Mouse (Mus musculus) MEL (cell line): ENCODE data around the gene Lcn2. TPM values are rescaled to one million over a fixed set of nuclear protein-coding genes. Genes with fewer than 3 reads are reported as not detected.

Source experiments
- DNase-seq: peaks from one replicate; pipeline ENCODE4 v3.0.0; 2011; ENCODE audit warnings: low read depth, low spot score
- H3K27ac ChIP-seq: 2 replicates; pipeline ENCODE4 v1.5.1; 2012; ENCODE audit warnings: low read depth, mild to moderate bottlenecking, control low read depth, low read length, moderate library complexity; ENCODE audit not compliant: control insufficient read depth
- H3K27me3 ChIP-seq, 2 experiments: fragments of 150-350 bp in 1 of 2; sonication (generic) in 1 of 2; 2 replicates each; pipeline ENCODE4 v1.6.1; 2012; ENCODE audit warnings: low read length in 2 of 2, mild to moderate bottlenecking in 2 of 2, improper control_type of control experiment in 1 of 2, moderate library complexity in 1 of 2; ENCODE audit not compliant: insufficient read depth in 2 of 2, control insufficient read depth in 1 of 2
- H3K36me3 ChIP-seq, 2 experiments: 2 replicates each; pipeline ENCODE4 v1.6.1; 2012 to 2014; ENCODE audit warnings: low read length in 2 of 2, improper control_type of control experiment in 1 of 2, inconsistent platforms in 1 of 2, mild to moderate bottlenecking in 1 of 2; ENCODE audit not compliant: insufficient read depth in 2 of 2, control insufficient read depth in 1 of 2
- H3K4me1 ChIP-seq, 2 experiments: fragments of 150-350 bp in 1 of 2; sonication (generic) in 1 of 2; 2 replicates each; pipeline ENCODE4 v1.6.1; 2012; ENCODE audit warnings: low read length in 2 of 2, improper control_type of control experiment in 1 of 2, mild to moderate bottlenecking in 1 of 2; ENCODE audit not compliant: insufficient read depth in 2 of 2, control insufficient read depth in 1 of 2
- H3K4me3 ChIP-seq, 2 experiments: fragments of 150-350 bp in 1 of 2; sonication (generic) in 1 of 2; 2 replicates each; pipeline ENCODE4 v1.5.1; 2012; ENCODE audit warnings: low read depth in 2 of 2, low read length in 2 of 2, mild to moderate bottlenecking in 2 of 2, moderate library complexity in 2 of 2, control low read depth in 1 of 2, improper control_type of control experiment in 1 of 2; ENCODE audit not compliant: control insufficient read depth in 1 of 2, insufficient read depth in 1 of 2
- H3K79me2 ChIP-seq: 2 replicates; pipeline ENCODE4 v1.6.1; 2012; ENCODE audit warnings: mild to moderate bottlenecking, low read length, moderate library complexity; ENCODE audit not compliant: control insufficient read depth, poor library complexity, insufficient read depth
- H3K9ac ChIP-seq: 2 replicates; pipeline ENCODE4 v1.6.1; 2012; ENCODE audit warnings: low read depth, mild to moderate bottlenecking, control low read depth, low read length, moderate library complexity; ENCODE audit not compliant: control insufficient read depth, poor library complexity, severe bottlenecking
- H3K9me3 ChIP-seq: fragments of 150-350 bp; sonication (generic); replicated peaks from 2 replicates; pipeline ENCODE4 v1.6.1; 2012; ENCODE audit warnings: mild to moderate bottlenecking, low read length, improper control_type of control experiment, moderate library complexity; ENCODE audit not compliant: insufficient read depth
- CHD1 ChIP-seq: IDR thresholded peaks from 2 replicates; pipeline ENCODE4 v1.6.1; 2012; ENCODE audit warnings: low read depth, mild to moderate bottlenecking, inconsistent platforms, low read length, improper control_type of control experiment
- CHD2 ChIP-seq: IDR thresholded peaks from 2 replicates; pipeline ENCODE4 v1.6.1; 2011; ENCODE audit warnings: low read length, improper control_type of control experiment
- CTCF ChIP-seq, 3 experiments: IDR thresholded peaks in 2 of 3; conservative IDR thresholded peaks in 1 of 3; 2 replicates each; pipeline ENCODE4 v1.5.1; 2011 to 2012; ENCODE audit warnings: low read length in 3 of 3, low read depth in 2 of 3, mild to moderate bottlenecking in 2 of 3, improper control_type of control experiment in 1 of 3, inconsistent platforms in 1 of 3, mixed read lengths in 1 of 3, moderate library complexity in 1 of 3; ENCODE audit not compliant: control insufficient read depth in 1 of 3, insufficient read depth in 1 of 3, poor library complexity in 1 of 3, severe bottlenecking in 1 of 3
- ELF1 ChIP-seq: IDR thresholded peaks from 2 replicates; pipeline ENCODE4 v1.6.1; 2014; ENCODE audit warnings: low read depth, mild to moderate bottlenecking, inconsistent platforms, low read length, improper control_type of control experiment, moderate library complexity
- EP300 ChIP-seq, 2 experiments: IDR thresholded peaks; 2 replicates each; pipeline ENCODE4 v1.6.1; 2011; ENCODE audit warnings: improper control_type of control experiment in 2 of 2, low read length in 2 of 2, low read depth in 1 of 2, mild to moderate bottlenecking in 1 of 2
- GATA1 ChIP-seq: IDR thresholded peaks from 2 replicates; pipeline ENCODE4 v1.6.1; 2011; ENCODE audit warnings: low read depth, low read length, improper control_type of control experiment
- HCFC1 ChIP-seq: IDR thresholded peaks from 2 replicates; pipeline ENCODE4 v1.6.1; 2012; ENCODE audit warnings: low read depth, mild to moderate bottlenecking, inconsistent platforms, low read length, improper control_type of control experiment, moderate library complexity
- JUND ChIP-seq: IDR thresholded peaks from 2 replicates; pipeline ENCODE4 v1.6.1; 2011; ENCODE audit warnings: low read depth, mild to moderate bottlenecking, improper control_type of control experiment, low read length
- MAFK ChIP-seq: IDR thresholded peaks from 2 replicates; pipeline ENCODE4 v1.6.1; 2011; ENCODE audit warnings: low read depth, mild to moderate bottlenecking, low read length, improper control_type of control experiment, borderline replicate concordance
- MAX ChIP-seq: IDR thresholded peaks from 2 replicates; pipeline ENCODE4 v1.6.1; 2011; ENCODE audit warnings: low read length, improper control_type of control experiment
- MAZ ChIP-seq: IDR thresholded peaks from 2 replicates; pipeline ENCODE4 v1.6.1; 2012; ENCODE audit warnings: low read depth, mild to moderate bottlenecking, inconsistent platforms, low read length, improper control_type of control experiment
- MYB ChIP-seq: IDR thresholded peaks from 2 replicates; pipeline ENCODE4 v1.6.1; 2011; ENCODE audit warnings: mild to moderate bottlenecking, low read depth, low read length, improper control_type of control experiment
- MYC ChIP-seq: IDR thresholded peaks from 2 replicates; pipeline ENCODE4 v1.6.1; 2011; ENCODE audit warnings: low read depth, mild to moderate bottlenecking, low read length, improper control_type of control experiment, moderate library complexity
- NELFE ChIP-seq: IDR thresholded peaks from 2 replicates; pipeline ENCODE4 v1.6.1; 2011; ENCODE audit warnings: low read depth, low read length, improper control_type of control experiment
- POLR2AphosphoS5 ChIP-seq: IDR thresholded peaks from 2 replicates; pipeline ENCODE4 v1.6.1; 2012; ENCODE audit warnings: low read depth, borderline replicate concordance, mild to moderate bottlenecking, inconsistent platforms, low read length, moderate library complexity, mixed read lengths
- SIN3A ChIP-seq: IDR thresholded peaks from 2 replicates; pipeline ENCODE4 v1.6.1; 2012; ENCODE audit warnings: low read length, improper control_type of control experiment, inconsistent platforms
- SMC3 ChIP-seq: IDR thresholded peaks from 2 replicates; pipeline ENCODE4 v1.6.1; 2011; ENCODE audit warnings: low read depth, low read length, improper control_type of control experiment
- TAL1 ChIP-seq: IDR thresholded peaks from 2 replicates; pipeline ENCODE4 v1.6.1; 2012; ENCODE audit warnings: mild to moderate bottlenecking, inconsistent platforms, low read length, moderate library complexity, mixed read lengths
- TBP ChIP-seq: IDR thresholded peaks from 2 replicates; pipeline ENCODE4 v1.8.0; 2011; ENCODE audit warnings: low read depth, low read length, improper control_type of control experiment
- TCF12 ChIP-seq: IDR thresholded peaks from 2 replicates; pipeline ENCODE4 v1.6.1; 2014; ENCODE audit warnings: low read depth, mild to moderate bottlenecking, inconsistent platforms, low read length, improper control_type of control experiment, moderate library complexity
- UBTF ChIP-seq: IDR thresholded peaks from 2 replicates; pipeline ENCODE4 v1.6.1; 2012; ENCODE audit warnings: low read depth, mild to moderate bottlenecking, inconsistent platforms, low read length, improper control_type of control experiment, moderate library complexity, borderline replicate concordance; ENCODE audit not compliant: insufficient read depth
- USF1 ChIP-seq: IDR thresholded peaks from 2 replicates; pipeline ENCODE4 v1.6.1; 2014; ENCODE audit warnings: low read depth, mild to moderate bottlenecking, inconsistent platforms, low read length, improper control_type of control experiment, moderate library complexity
- USF2 ChIP-seq, 2 experiments: IDR thresholded peaks; 2 replicates each; pipeline ENCODE4 v1.6.1; 2011 to 2012; ENCODE audit warnings: improper control_type of control experiment in 2 of 2, low read length in 2 of 2, borderline replicate concordance in 1 of 2, inconsistent platforms in 1 of 2, low read depth in 1 of 2, mild to moderate bottlenecking in 1 of 2; ENCODE audit not compliant: insufficient read depth in 1 of 2
- ZMIZ1 ChIP-seq: IDR thresholded peaks from 2 replicates; pipeline ENCODE4 v1.6.1; 2012; ENCODE audit warnings: low read depth, mild to moderate bottlenecking, inconsistent platforms, low read length, improper control_type of control experiment, moderate library complexity
- ZNF384 ChIP-seq: IDR thresholded peaks from 2 replicates; pipeline ENCODE4 v1.6.1; 2012; ENCODE audit warnings: low read depth, mild to moderate bottlenecking, inconsistent platforms, low read length, improper control_type of control experiment
- polyA plus RNA-seq, 2 experiments: library from polyadenylated mRNA; stranded (reverse) in 1 of 2; unstranded in 1 of 2; fragments of >175 nt in 1 of 2; fragments of >200 nt in 1 of 2; gene quantifications; 2 replicates each; pipeline versions ENCODE4 v1.2.1 to v1.2.4; 2012; ENCODE audit warnings: low replicate concordance in 2 of 2, low read depth in 1 of 2; ENCODE audit not compliant: insufficient read length in 2 of 2, insufficient read depth in 1 of 2, missing spikeins in 1 of 2
- total RNA-seq: library from RNA; depleted of rRNA; stranded (reverse); fragments of 300-350 nt; gene quantifications from 2 replicates; pipeline ENCODE4 v1.2.3, GENCODE M21; 2012

Gene Lcn2
- total and polyA plus RNA-seq, 3 experiments, result not detected

DNA sequence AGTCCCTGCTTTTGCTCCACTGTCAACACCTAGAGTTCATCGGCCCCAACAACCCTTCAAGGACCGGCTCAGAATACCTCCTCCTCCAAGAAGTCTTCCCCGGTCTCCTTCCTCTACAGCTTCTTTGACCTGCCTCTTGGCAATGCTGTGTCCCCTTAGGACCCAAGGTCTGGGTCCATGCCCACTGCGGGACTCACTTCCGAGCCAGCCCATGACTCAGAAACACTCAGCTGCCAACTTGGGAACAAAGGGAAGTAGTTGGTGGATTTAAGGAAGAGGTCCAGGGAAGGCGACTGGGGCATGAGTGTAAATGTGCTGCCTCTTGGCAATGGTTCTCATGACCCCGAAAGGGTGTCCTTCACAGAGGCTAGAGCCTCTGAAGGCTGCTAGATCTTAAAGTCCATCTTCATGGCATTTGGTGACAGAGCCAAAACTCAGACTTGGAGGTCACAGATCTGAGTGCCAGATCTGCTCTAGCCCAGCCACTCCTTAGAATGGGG, 8.0 kb downstream of the Lcn2 start:
- Histone ChIP-seq H3K4me3 (no peak overlapping the region), H3K27ac (no peak overlapping the region), H3K79me2 (no peaks in the 10 kb centered on the region), H3K36me3 (no peaks in the 10 kb centered on the region; a peak in 1 of 4 replicates), H3K27me3 (no peaks in the 10 kb centered on the region)
- TF ChIP-seq MAX (no peak), UBTF (no peak), MYB (no peak), SIN3A (no peak), CHD1 (no peak), JUND (no peak), TBP (no peak), USF2 (IDR thresholded peaks at IDR 0.05; ENCODE audit: borderline replicate concordance in 1 of 2, insufficient read depth in 1 of 2, low read depth in 1 of 2, low read length in 2 of 2) (no peak), USF1 (no peak), MAZ (no peak), MYC (no peak), SMC3 (no peak), CTCF (IDR thresholded peaks at IDR 0.05 in 2 of 3, conservative IDR thresholded peaks at IDR 0.05 in 1 of 3; ENCODE audit: control insufficient read depth in 1 of 3, insufficient read depth in 1 of 3, low read depth in 2 of 3, low read length in 3 of 3, poor library complexity in 1 of 3, severe bottlenecking in 1 of 3) (no peak), HCFC1 (no peak), NELFE (no peak)
- TF ChIP-seq, all 39 proteins: peak for 0
- no peak for DNase-seq
- H3K9me3 ChIP-seq, result no peaks in the 10 kb centered on the region
- H3K9ac ChIP-seq, result no peak overlapping the region
- H3K4me1 ChIP-seq, result peaks cover 0 to 5% of the 10 kb centered on the region in 2 experiments; a peak in 1 of 4 replicates

DNA sequence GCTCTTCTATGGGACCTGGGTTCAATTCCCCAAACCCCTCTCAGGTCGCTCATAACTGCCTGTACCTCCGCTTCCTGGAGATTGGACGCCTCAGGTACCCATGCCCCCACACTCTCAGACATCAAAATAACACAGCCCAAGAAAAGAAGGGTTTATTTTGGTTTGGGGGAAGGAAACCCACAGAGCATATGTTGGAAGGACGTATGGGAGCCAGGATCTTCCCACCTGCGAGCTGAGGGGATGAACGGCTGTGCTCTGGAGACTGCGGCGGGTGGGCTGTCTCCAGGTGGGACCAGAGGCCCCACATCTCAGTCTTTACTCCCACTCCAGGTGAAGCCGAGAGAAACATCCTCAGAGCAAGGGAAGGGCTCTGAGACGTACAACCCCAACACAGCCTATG, 11.1 kb downstream of the Lcn2 start:
- Histone ChIP-seq H3K27ac (no peak overlapping the region), H3K4me3 (no peak overlapping the region), H3K27me3 (no peaks in the 10 kb centered on the region), H3K79me2 (no peaks in the 10 kb centered on the region), H3K9me3 (no peaks in the 10 kb centered on the region), H3K36me3 (no peaks in the 10 kb centered on the region; a peak in 1 of 4 replicates), H3K4me1 (peaks cover 0 to 2% of the 10 kb centered on the region in 2 experiments; a peak in 1 of 4 replicates), H3K9ac (no peak overlapping the region)
- TF ChIP-seq EP300 (IDR thresholded peaks at IDR 0.05; ENCODE audit: low read depth in 1 of 2, low read length in 2 of 2) (no peak), GATA1 (no peak), ZNF384 (no peak), ELF1 (no peak), CHD2 (no peak), CTCF (IDR thresholded peaks at IDR 0.05 in 2 of 3, conservative IDR thresholded peaks at IDR 0.05 in 1 of 3; ENCODE audit: control insufficient read depth in 1 of 3, insufficient read depth in 1 of 3, low read depth in 2 of 3, low read length in 3 of 3, poor library complexity in 1 of 3, severe bottlenecking in 1 of 3) (no peak), HCFC1 (no peak), TBP (no peak), ZMIZ1 (no peak), POLR2AphosphoS5 (no peak), NELFE (no peak), MAFK (no peak), TAL1 (no peak), TCF12 (no peak), USF2 (IDR thresholded peaks at IDR 0.05; ENCODE audit: borderline replicate concordance in 1 of 2, insufficient read depth in 1 of 2, low read depth in 1 of 2, low read length in 2 of 2) (no peak)
- DNase-seq, result no peak
